Mouse (Mus musculus) CH12.LX (cell line): ENCODE measurements at regions not wholly inside any gene's neighbourhood (a gene's known extent, or its start where the extent isn't known, plus 50 kb on each side); places are given as distances from the start of the nearest gene placed in this dataset.

Experiments
- CHD2 ChIP-seq: IDR thresholded peaks from 2 replicates; pipeline ENCODE4 v1.6.1; 2011; ENCODE audit warnings: low read length, improper control_type of control experiment
- CTCF ChIP-seq, 2 experiments: IDR thresholded peaks in 1 of 2; conservative IDR thresholded peaks in 1 of 2; 2 replicates each; pipeline ENCODE4 v1.5.1; 2011 to 2012; ENCODE audit warnings: low read depth in 2 of 2, low read length in 2 of 2, improper control_type of control experiment in 1 of 2, inconsistent platforms in 1 of 2, mild to moderate bottlenecking in 1 of 2, moderate library complexity in 1 of 2
- HCFC1 ChIP-seq: IDR thresholded peaks from 2 replicates; pipeline ENCODE4 v1.6.1; 2012; ENCODE audit warnings: low read depth, mild to moderate bottlenecking, inconsistent platforms, low read length, improper control_type of control experiment
- MYC ChIP-seq: IDR thresholded peaks from 2 replicates; pipeline ENCODE4 v1.6.1; 2011; ENCODE audit warnings: low read depth, mild to moderate bottlenecking, improper control_type of control experiment, low read length
- POLR2A ChIP-seq: IDR thresholded peaks from 2 replicates; pipeline ENCODE4 v1.6.1; 2011; ENCODE audit warnings: low read depth, mild to moderate bottlenecking, improper control_type of control experiment, low read length
- TCF12 ChIP-seq: IDR thresholded peaks from 2 replicates; pipeline ENCODE4 v1.6.1; 2014; ENCODE audit warnings: low read depth, mild to moderate bottlenecking, inconsistent platforms, low read length, improper control_type of control experiment
- USF1 ChIP-seq: IDR thresholded peaks from 2 replicates; pipeline ENCODE4 v1.6.1; 2014; ENCODE audit warnings: low read depth, mild to moderate bottlenecking, inconsistent platforms, low read length, improper control_type of control experiment

GRCm38 (mm10) chr17:61520087-61520486, 1361.0 kb downstream of the Efna5 start:
- TF ChIP-seq MYC: no peak
- TF ChIP-seq TCF12: no peak
- TF ChIP-seq USF1: no peak
- no peak for TF ChIP-seq CHD2
- no peak for TF ChIP-seq POLR2A
- no peak for TF ChIP-seq CTCF (conservative IDR thresholded peaks at IDR 0.05 in 1 of 2, IDR thresholded peaks at IDR 0.05 in 1 of 2; ENCODE audit: low read depth in 2 of 2, low read length in 2 of 2)
- TF ChIP-seq HCFC1: no peak
